Mouse (Mus musculus): ENCODE measurements around the gene Ubl5.

DNA sequence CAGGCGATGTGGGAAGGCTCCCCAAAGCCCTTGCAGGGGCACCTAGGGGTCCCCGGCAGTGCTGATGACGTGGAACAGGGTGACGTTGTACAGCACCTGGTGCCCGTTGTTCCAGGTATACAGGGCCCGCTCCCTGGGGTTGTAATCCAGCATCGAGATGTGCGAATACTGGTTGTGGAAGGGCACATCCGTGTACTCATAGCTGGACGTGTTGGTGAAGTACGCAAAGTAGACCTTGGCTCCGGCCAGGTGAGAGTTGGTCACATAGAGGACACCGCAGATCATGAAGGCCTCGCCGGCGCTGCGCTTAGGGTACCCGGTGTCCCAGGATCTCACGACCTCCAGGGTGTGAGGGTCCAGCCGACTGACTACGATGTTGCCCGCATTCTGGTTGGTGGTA lies 25.4 kb downstream of the Ubl5 start:
- TF ChIP-seq CTCF (IDR thresholded peaks at IDR 0.05; ENCODE audit: low read depth, low read length) (no peak), POLR2A (IDR thresholded peaks at IDR 0.05; ENCODE audit: insufficient read depth, low read length) (no peak)

Data from ES-Bruce4 (cell line).